Mouse (Mus musculus): Measurements from ENCODE around the gene Vmn1r237. TPM values are rescaled to one million over a fixed set of nuclear protein-coding genes. Genes with fewer than 3 reads are reported as not detected.

Gene Vmn1r237
- not detected for total RNA-seq (2023)

GRCm38 (mm10) chr17:21311565-21311964, at the start of gene Vmn1r237:
Vmn1r237 (plus strand) TSS chr17:21311865.

DNA sequence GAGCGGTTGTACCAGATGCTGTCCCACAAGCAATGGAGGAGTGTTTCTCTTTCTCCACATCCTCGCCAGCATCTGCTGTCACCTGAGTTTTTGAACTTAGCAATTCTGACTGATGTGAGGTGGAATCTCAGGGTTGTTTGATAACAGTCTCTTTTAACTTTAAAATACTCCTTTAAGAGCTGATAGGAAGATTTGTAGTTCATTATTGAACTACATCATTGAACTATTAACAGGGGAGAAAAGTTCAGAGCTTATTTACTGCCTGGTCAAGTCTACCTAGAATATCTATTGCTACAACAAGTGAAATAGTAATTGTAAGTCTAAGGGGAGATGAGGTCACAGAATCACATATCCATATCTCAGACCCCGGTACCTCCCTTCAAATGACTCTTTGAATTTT, 29.0 kb upstream of the Vmn1r237 start, which contains the start of gene Vmn1r236:
Gene Vmn1r236, plus strand, starts transcription at position 301 of the 400 bp plus-strand sequence.

Other genes with a start within 250 kb of the Vmn1r237 start
- gene Vmn1r234, start 85.8 kb upstream of the Vmn1r237 start, total RNA-seq (2023): not detected
- not detected for gene Vmn1r235, start 55.5 kb upstream of the Vmn1r237 start, total RNA-seq (2023)
- not detected for gene Vmn1r236, start 28.9 kb upstream of the Vmn1r237 start, total RNA-seq (2023)
- gene Zfp677, start 71.9 kb downstream of the Vmn1r237 start, total RNA-seq (2023): 1 to 10 TPM; 2.8 to 3.0 TPM
- 1 to 10 TPM; 1.6 TPM for gene Zfp54, start 111.4 kb downstream of the Vmn1r237 start, total RNA-seq (2023)
- gene Zfp51, start 138.5 kb downstream of the Vmn1r237 start, total RNA-seq (2023): 1 to 10 TPM; 5.4 to 6.7 TPM
- 10 to 100 TPM; 12.2 to 14.5 TPM for gene Zfp53, start 177.1 kb downstream of the Vmn1r237 start, total RNA-seq (2023)
- 10 to 100 TPM; 15.1 to 18.7 TPM for gene Zfp52, start 223.7 kb downstream of the Vmn1r237 start, total RNA-seq (2023)